Mouse (Mus musculus) E14TG2a.4 (cell line): ENCODE results near the gene Psmd14.

ENCODE experiments used
- H3K27me3 ChIP-seq: 2 replicates; pipeline ENCODE4 v1.6.1; 2014; ENCODE audit warnings: low read length, control low read depth; ENCODE audit not compliant: insufficient read depth
- H3K36me3 ChIP-seq: 2 replicates; pipeline ENCODE4 v1.6.1; 2014; ENCODE audit warnings: low read length, control low read depth; ENCODE audit not compliant: insufficient read depth
- H3K4me1 ChIP-seq: replicated peaks from 2 replicates; pipeline ENCODE4 v1.6.1; 2014; ENCODE audit warnings: low read depth, low read length, control low read depth
- H3K4me3 ChIP-seq: replicated peaks from 2 replicates; pipeline ENCODE4 v1.5.1; 2014; ENCODE audit warnings: mild to moderate bottlenecking, low read length
- H3K9me3 ChIP-seq: 2 replicates; pipeline ENCODE4 v1.6.1; 2014; ENCODE audit warnings: low read length, control low read depth
- CTCF ChIP-seq: conservative IDR thresholded peaks from 2 replicates; pipeline ENCODE4 v1.5.1; 2014; ENCODE audit warnings: low read length
- NANOG ChIP-seq: IDR thresholded peaks from 2 replicates; pipeline ENCODE4 v1.6.1; 2014; ENCODE audit warnings: borderline replicate concordance, low read length, mixed read lengths
- POU5F1 ChIP-seq: IDR thresholded peaks from 2 replicates; pipeline ENCODE4 v1.6.1; 2014; ENCODE audit warnings: low read length, borderline replicate concordance

The Psmd14 gene

DNA sequence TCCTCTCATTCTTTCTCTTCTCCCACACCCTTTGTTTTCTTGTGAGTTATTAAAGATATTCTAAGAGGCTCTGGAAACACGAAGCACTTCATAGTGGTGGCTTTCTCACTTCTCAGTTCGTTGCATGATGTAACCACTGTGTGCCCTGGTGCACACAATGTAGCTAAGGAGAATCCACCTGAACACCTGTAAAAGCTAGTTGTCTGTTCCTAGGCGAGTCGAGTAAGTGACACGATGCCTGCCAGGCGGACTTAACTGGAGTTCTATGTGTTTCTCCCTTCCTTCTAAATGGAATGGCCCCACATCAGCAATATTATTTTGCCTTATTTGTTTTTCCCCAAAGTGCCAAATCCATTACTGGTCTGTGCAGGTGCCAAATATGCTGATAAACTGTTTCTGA lies 101.6 kb downstream of the Psmd14 start:
- Histone ChIP-seq H3K4me3 (no peak overlapping the region), H3K4me1 (peaks cover 7% of the 10 kb centered on the region), H3K9me3 (peaks cover 14% of the 10 kb centered on the region), H3K36me3 (no peaks in the 10 kb centered on the region), H3K27me3 (peaks cover 82% of the 10 kb centered on the region)
- TF ChIP-seq POU5F1 (no peak), NANOG (no peak), CTCF (no peak)

DNA sequence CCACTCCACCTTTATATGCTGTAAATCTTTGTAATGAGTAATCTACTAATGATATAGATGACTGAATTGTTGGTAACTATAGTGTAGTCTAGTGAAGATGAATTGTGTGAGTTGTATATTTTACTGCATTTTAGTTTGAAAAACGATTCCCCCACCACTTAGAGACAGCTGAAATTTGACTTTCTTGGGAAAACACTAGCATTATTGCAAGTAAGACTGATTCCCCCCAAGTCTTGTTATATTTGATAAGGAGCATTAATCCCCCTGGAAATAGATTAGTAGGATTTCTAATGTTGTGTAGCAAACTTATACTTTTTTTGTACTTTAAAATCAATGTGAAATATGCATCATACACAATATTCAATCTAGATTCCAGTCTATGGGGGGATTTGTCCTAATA lies 102.0 kb downstream of the Psmd14 start:
- TF ChIP-seq POU5F1: no peak
- Histone ChIP-seq H3K9me3 (peaks cover 14% of the 10 kb centered on the region), H3K4me1 (peaks cover 7% of the 10 kb centered on the region), H3K36me3 (no peaks in the 10 kb centered on the region), H3K27me3 (peaks cover 81% of the 10 kb centered on the region), H3K4me3 (no peak overlapping the region)

DNA sequence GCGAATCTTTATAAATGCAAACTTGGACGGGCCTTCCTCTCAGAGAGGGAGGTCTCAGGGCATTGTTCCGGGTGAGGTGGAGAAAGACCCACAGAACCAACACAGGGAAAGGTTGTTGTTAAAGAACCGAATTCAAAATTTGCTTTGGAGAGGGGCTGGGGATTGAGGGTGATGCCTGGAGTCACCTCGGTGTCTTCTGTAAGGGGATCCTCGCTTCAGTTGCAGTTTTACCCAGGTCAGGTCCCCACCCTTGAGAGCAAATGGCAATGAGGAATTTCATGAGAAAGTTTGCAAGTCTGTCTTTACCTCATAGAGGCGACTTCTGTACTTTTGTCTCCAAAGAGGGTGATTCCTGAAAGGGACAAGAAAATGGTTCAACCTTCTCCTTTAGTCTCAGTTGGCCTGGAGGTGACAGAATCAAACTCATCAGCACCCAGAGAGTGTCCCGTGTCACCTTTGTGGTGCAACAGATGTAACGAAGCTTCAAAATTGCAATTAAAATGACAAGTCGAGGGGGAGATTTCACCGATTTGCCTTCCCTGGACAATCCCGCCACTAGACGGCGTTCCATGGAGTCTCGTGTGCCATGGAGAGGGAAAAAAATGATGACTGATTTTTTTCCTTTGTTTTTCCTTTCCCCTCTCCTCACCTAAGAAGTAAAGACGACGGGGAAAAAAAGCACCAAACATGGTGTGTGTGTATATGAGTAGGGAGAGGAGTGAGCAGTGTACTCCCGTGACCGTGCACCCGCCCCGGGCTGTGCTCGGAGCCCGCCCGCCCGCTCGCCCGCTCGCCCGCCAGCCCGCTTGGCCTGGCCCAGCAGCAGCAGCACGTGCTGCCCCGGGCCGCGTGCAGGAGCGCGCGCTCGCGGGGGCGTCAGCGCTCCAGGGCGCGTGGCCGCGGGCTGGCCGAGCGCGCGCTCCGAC lies 103.3 kb downstream of the Psmd14 start:
- no peaks in the 10 kb centered on the region for H3K36me3 ChIP-seq
- H3K27me3 ChIP-seq: peaks cover 74% of the 10 kb centered on the region
- no peak for TF ChIP-seq NANOG
- peak; percentile 46 for TF ChIP-seq CTCF
- no peak for TF ChIP-seq POU5F1
- H3K4me3 ChIP-seq: no peak overlapping the region; the same call in 1 of the 2 replicates
- peaks cover 14% of the 10 kb centered on the region for H3K9me3 ChIP-seq
- H3K4me1 ChIP-seq: peaks cover 7% of the 10 kb centered on the region

GRCm38 (mm10) chr2:61815583-61816313 lies 104.3 kb downstream of the Psmd14 start:
- Histone ChIP-seq H3K27me3 (peaks cover 69% of the 10 kb centered on the region), H3K4me1 (peaks cover 7% of the 10 kb centered on the region), H3K36me3 (no peaks in the 10 kb centered on the region), H3K9me3 (peaks cover 5% of the 10 kb centered on the region), H3K4me3 (peak overlapping the region; percentile 62)
- TF ChIP-seq CTCF (no peak), NANOG (no peak), POU5F1 (no peak)

DNA sequence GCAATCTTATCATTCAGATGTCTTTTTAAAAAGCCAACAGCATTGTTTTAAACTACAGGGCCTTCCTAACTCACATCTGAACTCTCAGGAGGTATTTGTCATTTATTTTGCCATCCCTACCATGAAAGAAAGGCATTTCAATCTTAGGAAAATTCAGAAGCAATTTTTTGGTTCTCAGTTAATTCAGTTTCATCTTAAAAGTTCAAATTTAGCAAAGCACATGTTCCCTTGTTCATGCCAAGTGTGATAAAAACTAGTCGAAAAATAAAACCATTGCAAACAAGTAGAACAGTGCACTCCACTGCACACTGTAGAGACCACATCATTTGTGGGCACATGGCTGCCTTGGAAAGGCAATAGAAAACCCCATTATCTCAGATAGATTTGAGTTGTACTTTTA lies 106.7 kb downstream of the Psmd14 start:
- peaks cover 51% of the 10 kb centered on the region for H3K27me3 ChIP-seq
- H3K36me3 ChIP-seq: no peaks in the 10 kb centered on the region
- TF ChIP-seq CTCF (no peak), POU5F1 (no peak), NANOG (no peak)
- no peak overlapping the region for H3K4me3 ChIP-seq
- no peaks in the 10 kb centered on the region for H3K9me3 ChIP-seq
- no peaks in the 10 kb centered on the region for H3K4me1 ChIP-seq

DNA sequence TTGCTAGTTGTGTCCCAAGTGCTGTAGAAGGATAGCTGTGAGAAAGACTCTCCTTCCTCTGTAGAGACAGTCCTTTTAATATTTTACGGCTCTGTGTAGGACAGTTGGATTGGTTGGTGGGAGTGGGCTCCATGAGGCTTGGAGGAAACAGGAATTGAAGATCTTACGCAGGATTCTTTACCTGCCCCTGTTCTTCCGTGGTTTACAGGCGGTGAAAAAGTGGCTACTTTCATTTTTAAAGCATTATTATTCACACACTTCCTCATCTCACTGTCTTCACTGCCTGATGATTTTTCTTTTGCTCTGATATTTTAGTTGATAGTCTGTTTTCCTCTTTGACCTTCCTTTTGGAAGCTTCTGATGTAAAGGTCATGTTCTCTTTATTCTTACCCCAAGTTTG lies 108.7 kb downstream of the Psmd14 start:
- H3K4me1 ChIP-seq: no peaks in the 10 kb centered on the region
- no peaks in the 10 kb centered on the region for H3K9me3 ChIP-seq
- no peak overlapping the region for H3K4me3 ChIP-seq
- H3K27me3 ChIP-seq: peaks cover 36% of the 10 kb centered on the region
- H3K36me3 ChIP-seq: no peaks in the 10 kb centered on the region
- TF ChIP-seq POU5F1 (no peak), NANOG (no peak), CTCF (no peak)

DNA sequence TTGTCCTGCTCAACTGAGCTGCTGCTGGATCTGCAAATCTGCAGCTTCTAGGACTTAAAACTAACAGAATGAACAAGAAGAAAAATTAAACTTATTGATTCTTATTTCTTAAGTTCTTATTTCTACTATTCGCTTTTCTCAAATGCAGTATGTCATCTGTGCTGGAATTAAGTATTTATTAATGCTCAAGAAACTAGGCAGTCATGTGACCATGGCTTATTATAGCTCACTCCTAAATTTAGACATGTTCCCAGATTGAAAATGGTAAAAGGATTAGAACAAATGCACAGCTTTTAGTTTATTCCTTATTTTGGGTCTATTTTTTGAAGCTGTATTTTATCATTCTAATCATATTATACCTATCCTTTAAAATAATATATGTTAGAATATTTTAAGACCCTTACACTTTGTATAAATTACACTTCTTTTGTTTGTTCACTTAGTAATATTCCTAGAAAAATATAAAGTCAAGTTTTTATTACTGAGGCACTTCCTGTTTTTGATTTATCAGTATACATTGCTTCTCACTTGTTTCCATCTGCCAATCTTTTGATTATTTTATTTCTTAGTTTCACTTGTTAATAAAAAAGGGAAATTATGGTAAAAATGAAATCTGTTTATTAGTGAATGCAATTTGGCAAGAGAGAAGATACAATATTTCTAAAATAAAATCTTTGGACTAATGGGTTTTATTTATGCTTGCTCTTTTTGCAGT lies 112.1 kb downstream of the Psmd14 start:
- TF ChIP-seq CTCF (no peak), NANOG (no peak), POU5F1 (no peak)
- peaks cover 13% of the 10 kb centered on the region for H3K27me3 ChIP-seq
- no peaks in the 10 kb centered on the region for H3K9me3 ChIP-seq
- no peak overlapping the region for H3K4me3 ChIP-seq
- H3K4me1 ChIP-seq: no peaks in the 10 kb centered on the region
- H3K36me3 ChIP-seq: no peaks in the 10 kb centered on the region

GRCm38 (mm10) chr2:61837243-61837806 lies 125.8 kb downstream of the Psmd14 start:
- TF ChIP-seq POU5F1 (no peak), NANOG (no peak), CTCF (no peak)
- Histone ChIP-seq H3K4me3 (no peak overlapping the region), H3K4me1 (no peaks in the 10 kb centered on the region), H3K36me3 (no peaks in the 10 kb centered on the region), H3K27me3 (peaks cover 14% of the 10 kb centered on the region; the same call in 1 of the 2 replicates), H3K9me3 (no peaks in the 10 kb centered on the region)
